Mouse (Mus musculus) erythroblast, embryonic 14.5 days (primary cell): Measurements from ENCODE around the gene Hmgb1. TPM values are rescaled to one million over a fixed set of nuclear protein-coding genes. Genes with fewer than 3 reads are reported as not detected.
A peak's percentile ranks its signal among the peaks of the same experiment; 100 is the strongest.

ENCODE experiments used
- H3K27me3 ChIP-seq: 2 replicates; pipeline ENCODE4 v1.6.1; 2012; ENCODE audit warnings: inconsistent platforms; ENCODE audit not compliant: control insufficient read depth
- H3K36me3 ChIP-seq: 2 replicates; pipeline ENCODE4 v1.6.1; 2012; ENCODE audit warnings: mild to moderate bottlenecking, inconsistent platforms; ENCODE audit not compliant: control insufficient read depth
- H3K4me1 ChIP-seq: 2 replicates; pipeline ENCODE4 v1.6.1; 2012; ENCODE audit warnings: inconsistent platforms; ENCODE audit not compliant: control insufficient read depth
- H3K4me3 ChIP-seq: replicated peaks from 2 replicates; pipeline ENCODE3; 2012; ENCODE audit warnings: moderate library complexity, mild to moderate bottlenecking, inconsistent platforms
- H3K9me3 ChIP-seq: 2 replicates; pipeline ENCODE4 v1.6.1; 2012; ENCODE audit warnings: low read length, inconsistent platforms, mixed read lengths; ENCODE audit not compliant: control insufficient read depth
- GATA1 ChIP-seq: IDR thresholded peaks from 2 replicates; pipeline ENCODE4 v1.6.1; 2012; ENCODE audit warnings: low read length, inconsistent platforms, mixed read lengths
- TAL1 ChIP-seq: IDR thresholded peaks from 3 replicates; pipeline ENCODE4 v1.6.1; 2012; ENCODE audit warnings: low read length, inconsistent platforms, mixed read lengths
- polyA plus RNA-seq: library from polyadenylated mRNA; stranded (reverse); fragments of >175 nt; gene quantifications from 2 replicates; pipeline ENCODE4 v1.2.3, GENCODE M21; 2012

Hmgb1 gene
- polyA plus RNA-seq, 1 experiment, result 99.1 TPM

- TF ChIP-seq GATA1 (no peak), TAL1 (no peak)
- 0 out of 2 replicates have a peak, but pooled peaks cover 5% of the 10 kb centered on the region for H3K27me3 ChIP-seq
- H3K4me1 ChIP-seq, result peaks cover 33% of the 10 kb centered on the region
- H3K4me3 ChIP-seq, result no peak overlapping the region
- H3K9me3 ChIP-seq, result no peaks in the 10 kb centered on the region
- H3K36me3 ChIP-seq, result no peaks in the 10 kb centered on the region
Observed at GRCm38 (mm10) chr5:149088149-149088548, 96.1 kb downstream of the Hmgb1 start.

DNA sequence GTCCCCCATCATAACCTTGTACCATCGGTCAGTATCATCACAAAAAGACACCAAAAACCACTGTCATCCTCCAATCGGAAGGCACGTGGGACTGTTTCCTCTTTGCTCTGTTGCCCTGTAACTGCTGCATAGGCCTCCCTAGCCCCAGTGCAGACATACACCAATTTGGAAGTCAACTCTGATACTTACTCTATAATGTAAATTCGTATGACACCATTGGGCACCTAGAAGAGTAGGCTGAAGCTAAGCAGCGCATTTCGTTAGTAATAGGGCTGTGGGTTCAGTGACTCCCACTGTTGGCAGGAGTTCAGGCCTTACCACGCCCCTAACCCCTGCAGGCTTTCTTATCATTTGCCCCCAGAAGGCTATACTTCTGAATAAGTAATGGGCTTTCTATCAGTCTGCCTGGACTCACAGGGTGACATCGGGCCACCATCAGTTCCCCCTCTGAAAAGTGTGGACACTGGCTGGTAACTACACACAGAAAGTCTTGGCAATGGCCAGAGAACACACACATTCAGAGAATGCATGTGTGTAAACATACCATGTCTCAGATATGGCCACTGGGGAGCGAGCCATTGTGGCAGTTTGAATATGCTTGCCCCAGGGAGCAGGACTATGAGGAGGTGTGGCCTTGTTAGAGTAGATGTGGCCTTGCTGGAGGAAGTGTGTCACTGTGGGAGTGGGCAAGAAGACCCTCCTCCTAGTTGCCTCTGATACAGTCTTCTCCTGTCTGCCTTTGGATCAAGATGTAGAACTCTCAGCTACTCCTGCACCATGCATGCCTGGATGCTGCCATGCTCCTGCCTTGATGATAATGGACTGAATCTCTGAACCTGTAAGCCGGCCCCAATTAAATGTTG is 97.7 kb downstream of the Hmgb1 start:
- TF ChIP-seq GATA1, result peak; percentile 6; the same call in 1 of the 2 replicates
- 0 out of 3 replicates have a peak, but pooled peaks have one; percentile 19 for TF ChIP-seq TAL1
- Histone ChIP-seq H3K9me3 (no peaks in the 10 kb centered on the region), H3K36me3 (no peaks in the 10 kb centered on the region), H3K4me1 (peaks cover 33% of the 10 kb centered on the region), H3K4me3 (peak overlapping the region; percentile 14), H3K27me3 (0 out of 2 replicates have a peak, but pooled peaks cover 5% of the 10 kb centered on the region)

DNA sequence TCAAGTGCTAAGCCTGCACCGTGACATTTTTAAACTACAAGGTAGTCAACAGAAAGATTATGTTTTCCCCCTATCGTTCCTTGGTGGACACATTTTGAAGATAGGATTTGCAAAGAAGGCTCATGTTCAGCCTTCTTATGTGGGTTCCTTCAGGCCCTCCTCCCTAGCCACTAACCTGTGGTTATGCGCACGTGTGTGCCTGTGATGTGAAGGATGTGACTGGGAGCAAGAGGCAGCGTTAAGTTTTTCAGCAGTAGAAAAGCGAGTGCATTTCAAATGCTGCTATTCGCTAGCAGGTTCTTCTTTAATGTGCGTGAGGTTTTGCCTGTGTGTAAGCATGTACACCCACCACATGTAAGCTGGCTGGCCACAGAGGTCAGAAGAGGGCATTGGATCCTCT is 103.8 kb downstream of the Hmgb1 start:
- Histone ChIP-seq H3K36me3 (no peaks in the 10 kb centered on the region), H3K9me3 (peaks cover 10% of the 10 kb centered on the region), H3K4me3 (no peak overlapping the region), H3K27me3 (peaks cover 14% of the 10 kb centered on the region), H3K4me1 (peaks cover 24% of the 10 kb centered on the region)
- TF ChIP-seq TAL1 (no peak), GATA1 (no peak)

DNA sequence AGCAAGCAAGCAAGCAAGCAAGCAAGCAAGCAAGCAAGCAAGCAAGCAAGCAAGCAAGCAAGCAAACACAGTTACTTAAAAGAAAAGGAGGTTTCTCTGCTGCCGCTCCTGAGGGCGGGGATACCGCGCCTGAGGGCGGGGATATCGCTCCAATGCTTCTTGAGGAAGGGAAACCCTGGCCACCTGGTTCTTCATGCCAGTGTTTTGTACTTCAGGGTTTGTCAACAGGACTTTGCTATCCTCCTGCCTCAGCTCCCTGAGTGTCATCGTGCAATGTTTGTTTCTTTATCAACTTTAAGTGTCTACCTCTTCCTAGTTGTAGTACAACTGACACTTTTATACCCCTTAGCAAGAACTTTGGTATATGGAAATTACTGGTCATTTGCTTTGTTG is 104.5 kb downstream of the Hmgb1 start:
- Histone ChIP-seq H3K36me3 (no peaks in the 10 kb centered on the region), H3K27me3 (peaks cover 14% of the 10 kb centered on the region), H3K9me3 (peaks cover 15% of the 10 kb centered on the region), H3K4me1 (peaks cover 23% of the 10 kb centered on the region), H3K4me3 (no peak overlapping the region)
- TF ChIP-seq GATA1, result no peak
- no peak for TF ChIP-seq TAL1

DNA sequence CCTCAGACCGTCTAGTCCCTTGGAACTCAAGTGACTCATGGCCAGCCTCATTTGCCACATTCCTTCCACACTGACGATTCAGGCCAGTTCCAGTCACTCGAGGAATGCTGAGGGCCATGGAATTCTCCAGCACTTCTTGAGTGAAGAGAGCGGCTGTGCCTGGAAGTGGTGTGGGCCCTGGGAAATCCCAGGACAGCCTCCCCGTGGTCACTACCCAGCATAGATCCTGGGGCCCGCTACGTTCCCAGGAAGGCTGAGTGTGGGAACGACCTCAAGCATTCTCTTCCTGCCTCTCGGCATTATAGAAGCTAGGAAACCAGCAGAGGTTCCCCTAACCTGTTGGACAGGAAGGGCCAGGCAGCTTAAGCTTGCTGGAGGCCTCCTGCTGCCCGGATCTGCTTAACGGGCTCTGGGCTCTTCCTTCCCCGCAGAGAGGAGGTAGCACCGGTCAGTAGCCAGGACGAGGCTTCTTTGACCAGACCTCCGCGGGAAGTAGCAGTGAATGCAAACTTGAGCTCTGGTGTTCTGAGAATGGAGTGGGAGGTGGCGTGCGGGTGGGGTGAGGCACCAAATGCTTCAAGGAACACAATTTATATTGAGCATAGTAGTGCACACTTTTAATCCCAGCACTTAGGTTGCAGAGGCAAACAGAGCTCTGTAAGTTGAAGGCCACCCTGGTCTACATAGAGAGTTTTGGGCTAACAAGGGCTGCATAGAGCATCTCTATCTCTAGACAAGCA is 105.1 kb downstream of the Hmgb1 start:
- peaks cover 17% of the 10 kb centered on the region for H3K4me1 ChIP-seq
- H3K27me3 ChIP-seq, result peaks cover 10% of the 10 kb centered on the region
- TF ChIP-seq GATA1 (no peak), TAL1 (no peak)
- no peaks in the 10 kb centered on the region for H3K36me3 ChIP-seq
- peaks cover 15% of the 10 kb centered on the region for H3K9me3 ChIP-seq
- H3K4me3 ChIP-seq, result no peak overlapping the region

- no peaks in the 10 kb centered on the region for H3K36me3 ChIP-seq
- peaks cover 15% of the 10 kb centered on the region for H3K9me3 ChIP-seq
- H3K4me3 ChIP-seq, result no peak overlapping the region
- no peak for TF ChIP-seq TAL1
- TF ChIP-seq GATA1, result no peak
- peaks cover 17% of the 10 kb centered on the region for H3K4me1 ChIP-seq
- peaks cover 10% of the 10 kb centered on the region for H3K27me3 ChIP-seq
Observed at GRCm38 (mm10) chr5:149077136-149077535, 107.2 kb downstream of the Hmgb1 start.

- Histone ChIP-seq H3K27me3 (no peaks in the 10 kb centered on the region), H3K36me3 (no peaks in the 10 kb centered on the region), H3K4me1 (peaks cover 19% of the 10 kb centered on the region), H3K9me3 (peaks cover 13% of the 10 kb centered on the region), H3K4me3 (no peak overlapping the region)
- no peak for TF ChIP-seq GATA1
- no peak for TF ChIP-seq TAL1
Observed at GRCm38 (mm10) chr5:149071546-149071945, 112.7 kb downstream of the Hmgb1 start.

GRCm38 (mm10) chr5:149068745-149069144 is 115.5 kb downstream of the Hmgb1 start:
- Histone ChIP-seq H3K36me3 (no peaks in the 10 kb centered on the region), H3K9me3 (no peaks in the 10 kb centered on the region), H3K4me1 (peaks cover 19% of the 10 kb centered on the region), H3K27me3 (no peaks in the 10 kb centered on the region), H3K4me3 (no peak overlapping the region)
- TF ChIP-seq TAL1, result no peak
- TF ChIP-seq GATA1, result no peak

DNA sequence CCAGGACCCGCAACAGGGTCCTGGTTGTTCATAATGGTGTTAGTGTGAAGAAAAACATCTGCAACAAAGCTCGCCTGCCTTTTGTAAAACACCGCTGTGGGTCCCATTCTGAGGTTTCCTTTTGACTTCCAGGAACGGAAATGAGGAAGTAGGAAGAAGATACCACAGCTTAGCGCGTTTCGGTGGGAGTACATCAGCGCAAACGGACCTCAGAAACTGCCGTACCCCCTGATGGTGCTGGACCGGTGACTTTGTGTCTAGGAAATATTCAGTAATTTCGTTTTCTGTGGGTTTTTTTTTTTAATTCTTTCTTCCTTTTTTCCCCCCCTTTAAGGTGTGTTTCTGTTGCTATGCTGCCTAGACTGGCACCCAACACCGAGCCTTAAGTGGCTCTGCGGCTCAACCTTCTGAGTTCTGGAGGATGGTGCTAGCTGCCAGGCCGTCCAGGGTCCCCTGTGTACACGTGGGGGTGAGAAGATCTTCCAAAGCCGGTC is 116.0 kb downstream of the Hmgb1 start:
- Histone ChIP-seq H3K9me3 (no peaks in the 10 kb centered on the region), H3K4me1 (peaks cover 19% of the 10 kb centered on the region), H3K36me3 (no peaks in the 10 kb centered on the region), H3K27me3 (no peaks in the 10 kb centered on the region), H3K4me3 (peak overlapping the region; percentile 54)
- TF ChIP-seq GATA1 (no peak), TAL1 (no peak)
